8 mouse cellular contexts compared by ENCODE assay signal in genomic region chr9:75254196-75254955, GRCm38 (mm10). TPM values are rescaled to one million over a fixed set of nuclear protein-coding genes. Genes with fewer than 3 reads are reported as not detected.
A peak's percentile ranks its signal among the peaks of the same experiment; 100 is the strongest.
DNase-seq lines count a peak whose midpoint lies in the region; ATAC-seq lines count a peak whose summit lies in the region.

No protein-coding gene starts in this region.

- peak; percentile 85 for ATAC-seq in neural tube, embryonic 11.5 days (ENCODE audit: insufficient read depth, low FRiP score, low TSS enrichment)
- ATAC-seq in kidney, embryonic 16.5 days (ENCODE audit: low FRiP score, low TSS enrichment): peak; percentile 92
- peak; percentile 50; the same call in 1 of the 2 replicates for ATAC-seq in liver, embryonic 15.5 days (ENCODE audit: insufficient read depth)
- 0 out of 2 replicates have a peak, but pooled peaks have one; percentile 3 for ATAC-seq in neutrophil, adult 5-6 weeks (ENCODE audit: extremely low read depth, insufficient number of reproducible peaks, low FRiP score, poor library complexity, severe bottlenecking)
- no peak; the same call in 1 of the 2 replicates for ATAC-seq in granulocyte monocyte progenitor cell, adult 5-6 weeks (replicated peaks; ENCODE audit: poor library complexity, severe bottlenecking)

- 57% methylated on average over 13 of the region's 13 CpGs for WGBS in neural tube, embryonic 11.5 days
- WGBS in kidney, embryonic 16.5 days: 18% methylated on average over 13 of the region's 13 CpGs
- WGBS in liver, embryonic 15.5 days (ENCODE audit: insufficient replicate concordance): 21% methylated on average over 13 of the region's 13 CpGs

- H3K9me3 ChIP-seq in neural tube, embryonic 11.5 days (ENCODE audit: control insufficient read depth, low read length): no peaks in the 10 kb centered on the region
- H3K9me3 ChIP-seq in kidney, embryonic 16.5 days (ENCODE audit: low read length): no peaks in the 10 kb centered on the region
- no peaks in the 10 kb centered on the region for H3K9me3 ChIP-seq in liver, embryonic 15.5 days (replicated peaks)

- DNase-seq in neural tube, embryonic 11.5 days (ENCODE audit: low spot score): no peak
- no peak for DNase-seq in neural tube, embryonic 10.5 days (ENCODE audit: extremely low spot score, low spot score)
- DNase-seq in gastrocnemius, postnatal 25 days: peak; percentile 79
- DNase-seq in adrenal gland, adult (ENCODE audit: inconsistent age in 2 of 2, low spot score in 1 of 2): no peak

- H3K27me3 ChIP-seq in neural tube, embryonic 11.5 days (ENCODE audit: control insufficient read depth, insufficient read depth, low read length): no peaks in the 10 kb centered on the region
- no peaks in the 10 kb centered on the region for H3K27me3 ChIP-seq in kidney, embryonic 16.5 days (ENCODE audit: insufficient read depth, low read length)
- no peaks in the 10 kb centered on the region for H3K27me3 ChIP-seq in liver, embryonic 15.5 days

- no peaks in the 10 kb centered on the region for H3K36me3 ChIP-seq in neural tube, embryonic 11.5 days (ENCODE audit: control insufficient read depth, insufficient read depth, low read length)
- H3K36me3 ChIP-seq in kidney, embryonic 16.5 days (ENCODE audit: insufficient read depth, low read length): no peaks in the 10 kb centered on the region
- no peaks in the 10 kb centered on the region for H3K36me3 ChIP-seq in liver, embryonic 15.5 days (replicated peaks)

- H3K4me1 ChIP-seq in neural tube, embryonic 11.5 days (ENCODE audit: control insufficient read depth, insufficient read depth, low read length): peaks cover 3% of the 10 kb centered on the region; the same call in 1 of the 2 replicates
- peaks cover 36% of the 10 kb centered on the region for H3K4me1 ChIP-seq in kidney, embryonic 16.5 days (ENCODE audit: insufficient read depth, low read length)
- no peaks in the 10 kb centered on the region for H3K4me1 ChIP-seq in liver, embryonic 15.5 days (replicated peaks)

- H3K4me2 ChIP-seq in neural tube, embryonic 11.5 days (ENCODE audit: low read depth): no peak overlapping the region
- H3K4me2 ChIP-seq in kidney, embryonic 16.5 days (replicated peaks; ENCODE audit: low read depth, low read length): no peak overlapping the region
- H3K4me2 ChIP-seq in liver, embryonic 15.5 days: no peak overlapping the region

- H3K4me3 ChIP-seq in neural tube, embryonic 11.5 days (ENCODE audit: low read depth, low read length): no peak overlapping the region
- H3K4me3 ChIP-seq in kidney, embryonic 16.5 days (ENCODE audit: low read length): no peak overlapping the region
- no peak overlapping the region for H3K4me3 ChIP-seq in liver, embryonic 15.5 days (replicated peaks)

- H3K9ac ChIP-seq in neural tube, embryonic 11.5 days (ENCODE audit: low read length): no peak overlapping the region
- H3K9ac ChIP-seq in kidney, embryonic 16.5 days (replicated peaks; ENCODE audit: low read length): no peak overlapping the region
- H3K9ac ChIP-seq in liver, embryonic 15.5 days: no peak overlapping the region

- H3K27ac ChIP-seq in neural tube, embryonic 11.5 days (ENCODE audit: low read depth, low read length): 0 out of 2 replicates have a peak overlapping the region, but pooled peaks have one; percentile 45
- peak overlapping the region; percentile 72 for H3K27ac ChIP-seq in kidney, embryonic 16.5 days (ENCODE audit: low read length)
- H3K27ac ChIP-seq in liver, embryonic 15.5 days (replicated peaks): no peak overlapping the region

RNA-seq across cellular contexts. Expression of gene Myo5c, which starts 22.6 kb away (rescaled TPM):
- 0.35 and 0.36 TPM in 2 replicates for polyA plus RNA-seq in neural tube, embryonic 11.5 days (2014; fragmentation: Nextera tagmentation; extraction: Ambion mirVana)
- 1 to 10 TPM; 6.7 to 7.6 TPM for total RNA-seq in gastrocnemius, postnatal 25 days (2021)
- polyA plus RNA-seq in kidney, embryonic 16.5 days (2015; fragmentation: Nextera tagmentation; extraction: Ambion mirVana): 4.0 and 5.0 TPM in 2 replicates
- polyA plus RNA-seq in liver, embryonic 15.5 days (2015; fragmentation: Nextera tagmentation; extraction: Ambion mirVana): 0.46 and 0.81 TPM in 2 replicates
- total RNA-seq in neutrophil, adult 5-6 weeks (2017): 0.37 and 0.70 TPM in 2 replicates
- total RNA-seq in granulocyte monocyte progenitor cell, adult 5-6 weeks (2014; fragmentation: Nextera tagmentation): not detected in 2 replicates
- total RNA-seq in granulocyte monocyte progenitor cell, adult 5-6 weeks (2017): not detected in 2 replicates

RNA-seq across cellular contexts. Expression of gene Gnb5, which starts 51.7 kb away (rescaled TPM):
- 34.2 and 34.7 TPM in 2 replicates for polyA plus RNA-seq in neural tube, embryonic 11.5 days (2014; fragmentation: Nextera tagmentation; extraction: Ambion mirVana)
- 10 to 100 TPM; 11.6 to 16.9 TPM for total RNA-seq in gastrocnemius, postnatal 25 days (2021)
- polyA plus RNA-seq in kidney, embryonic 16.5 days (2015; fragmentation: Nextera tagmentation; extraction: Ambion mirVana): 30.3 and 30.9 TPM in 2 replicates
- 1.2 and 1.6 TPM in 2 replicates for polyA plus RNA-seq in liver, embryonic 15.5 days (2015; fragmentation: Nextera tagmentation; extraction: Ambion mirVana)
- 0.70 and 2.5 TPM in 2 replicates for total RNA-seq in neutrophil, adult 5-6 weeks (2017)
- total RNA-seq in granulocyte monocyte progenitor cell, adult 5-6 weeks (2014; fragmentation: Nextera tagmentation): 4.1 and 5.0 TPM in 2 replicates
- 2.7 and 2.8 TPM in 2 replicates for total RNA-seq in granulocyte monocyte progenitor cell, adult 5-6 weeks (2017)
